Mouse (Mus musculus) layer of hippocampus, adult 8-10 months (tissue): ENCODE measurements around the gene Opn3. TPM values are rescaled to one million over a fixed set of nuclear protein-coding genes. Genes with fewer than 3 reads are reported as not detected.

Source experiments
- DNase-seq, 2 experiments: peaks; one replicate each; pipeline ENCODE4 v3.0.0; 2022; ENCODE audit warnings: low spot score in 2 of 2
- total RNA-seq, 4 experiments: library from RNA; stranded (reverse); gene quantifications; 2 replicates each; pipeline ENCODE4 v1.2.4; 2022

Opn3 gene
- 1 to 10 TPM; 1.4 to 2.0 (median 1.5) TPM for total RNA-seq

GRCm38 (mm10) chr1:175692246-175692996 lies at the start of gene Opn3, which contains the start of gene Chml:
Opn3 (minus strand) TSS chr1:175692776.
Chml (minus strand) TSS chr1:175692901.
- peak; percentile 95 to 96 for DNase-seq

GRCm38 (mm10) chr1:175725771-175726170 lies 33.2 kb upstream of the Opn3 start:
- no peak for DNase-seq

- DNase-seq: no peak
These were observed 24.3 kb upstream of the Opn3 start for GRCm38 (mm10) chr1:175716832-175717231.

- DNase-seq: no peak
These were observed 19.8 kb upstream of the Opn3 start for GRCm38 (mm10) chr1:175712338-175712909.

- DNase-seq: no peak
These were observed 15.4 kb upstream of the Opn3 start for GRCm38 (mm10) chr1:175708013-175708412.

GRCm38 (mm10) chr1:175707599-175707998 lies 15.0 kb upstream of the Opn3 start:
- no peak for DNase-seq

GRCm38 (mm10) chr1:175701145-175701544 lies 8.6 kb upstream of the Opn3 start:
- no peak for DNase-seq

GRCm38 (mm10) chr1:175699796-175700195 lies 7.2 kb upstream of the Opn3 start:
- DNase-seq: no peak

GRCm38 (mm10) chr1:175699375-175699774 lies 6.8 kb upstream of the Opn3 start:
- DNase-seq: no peak

- DNase-seq: no peak
These were observed 5.7 kb upstream of the Opn3 start, which contains the start of gene Wdr64 for GRCm38 (mm10) chr1:175698293-175698692. Wdr64 (plus strand) TSS chr1:175698593.

- DNase-seq: no peak
These were observed 919 bp upstream of the Opn3 start for GRCm38 (mm10) chr1:175693429-175693960.

GRCm38 (mm10) chr1:175692997-175693361 lies 403 bp upstream of the Opn3 start:
- DNase-seq: no peak

GRCm38 (mm10) chr1:175691686-175692245 lies 810 bp downstream of the Opn3 start:
- DNase-seq: no peak

GRCm38 (mm10) chr1:175680995-175681394 lies 11.6 kb downstream of the Opn3 start:
- no peak for DNase-seq

GRCm38 (mm10) chr1:175677459-175677858 lies 15.1 kb downstream of the Opn3 start:
- DNase-seq: no peak

- no peak for DNase-seq
These were observed 17.5 kb downstream of the Opn3 start for GRCm38 (mm10) chr1:175675116-175675515.

- DNase-seq: no peak
These were observed 18.8 kb downstream of the Opn3 start for GRCm38 (mm10) chr1:175673563-175674325.

GRCm38 (mm10) chr1:175671626-175672025 lies 20.9 kb downstream of the Opn3 start:
- no peak for DNase-seq

- no peak for DNase-seq
These were observed 22.5 kb downstream of the Opn3 start for GRCm38 (mm10) chr1:175670042-175670441.

GRCm38 (mm10) chr1:175669456-175669855 lies 23.1 kb downstream of the Opn3 start:
- DNase-seq: no peak

- DNase-seq: peak in 1 of 2 experiments; percentile 18
These were observed 23.7 kb downstream of the Opn3 start for GRCm38 (mm10) chr1:175668666-175669405.
